Mouse (Mus musculus): ENCODE measurements at regions not wholly inside any gene's neighbourhood (a gene's known extent, or its start where the extent isn't known, plus 50 kb on each side); places are given as distances from the start of the nearest gene placed in this dataset.

- DNase-seq: peak; percentile 49 to 64
- intact Hi-C loops (cut with DNase I): no loop called here
Measured at GRCm38 (mm10) chr14:51309951-51310350, 51.6 kb upstream of the Gm7247 start.

GRCm38 (mm10) chr14:51310583-51310982 lies 51.0 kb upstream of the Gm7247 start:
- DNase-seq: peak; percentile 5
- intact Hi-C loops (cut with DNase I): no loop called here
